Comparison of ENCODE assay signal across 8 mouse cellular contexts in the genomic region with DNA sequence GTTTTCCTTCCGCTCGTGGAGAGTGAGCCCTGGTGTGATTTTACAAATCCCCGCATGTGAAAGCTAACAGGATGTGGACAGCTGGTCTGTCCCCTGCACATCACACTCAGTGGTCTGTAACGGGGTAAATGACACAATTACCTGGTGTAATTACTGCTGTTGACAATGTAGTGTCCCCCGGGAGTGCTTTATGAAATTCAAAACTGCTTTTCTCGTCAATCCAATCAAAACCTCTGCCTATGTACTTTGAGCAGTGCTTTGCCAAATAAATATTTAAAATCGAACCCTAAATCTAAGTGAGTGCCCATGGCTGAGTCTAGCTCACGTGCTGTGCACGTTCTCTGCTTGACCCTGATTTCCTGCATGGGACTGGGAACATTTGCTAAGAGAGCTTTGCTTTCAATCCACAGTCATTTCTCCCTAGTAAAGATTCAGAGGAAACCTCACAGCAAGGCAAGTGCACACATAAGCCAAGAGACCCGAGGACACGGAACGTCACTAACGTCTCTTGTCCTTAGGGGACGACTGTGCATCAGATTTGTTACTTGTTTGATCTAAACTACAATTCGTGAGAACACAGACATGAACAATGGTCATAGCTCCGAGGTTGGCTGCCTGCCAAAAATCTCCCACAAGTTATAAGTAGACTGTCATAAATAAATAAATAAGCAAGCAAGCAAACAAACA.
DNase-seq lines count a peak whose midpoint lies in the region; ATAC-seq and TF ChIP-seq lines count a peak whose summit lies in the region.
"Had no signal": no experiment of that assay in that cellular context is flagged by ENCODE, and none has a peak within 500 bp of the region (broad histone marks: within the 10 kb centered on the region; RNA-seq: fewer than 3 reads in every experiment).

No protein-coding gene starts in this region.

- no peak for ATAC-seq in kidney, embryonic 16.5 days (ENCODE audit: low FRiP score, low TSS enrichment)
- ATAC-seq in midbrain, embryonic 12.5 days (ENCODE audit: low FRiP score, low read depth), result peak; percentile 66; the same call in 1 of the 2 replicates

- no peak overlapping the region for H3K4me3 ChIP-seq in kidney, adult 2 months (ENCODE audit: insufficient read depth, low read depth, low read length)
- H3K4me3 ChIP-seq in kidney, embryonic 16.5 days (ENCODE audit: low read length), result no peak overlapping the region
- H3K4me3 ChIP-seq in midbrain, embryonic 12.5 days, result no peak overlapping the region

- no peak overlapping the region for H3K27ac ChIP-seq in kidney, adult 2 months (ENCODE audit: insufficient read depth, low read depth, low read length)
- H3K27ac ChIP-seq in kidney, embryonic 16.5 days (ENCODE audit: low read length), result no peak overlapping the region
- H3K27ac ChIP-seq in midbrain, embryonic 12.5 days (replicated peaks), result peak overlapping the region; percentile 8; the same call in 1 of the 2 replicates

- H3K36me3 ChIP-seq in kidney, adult 2 months (ENCODE audit: control insufficient read depth, insufficient read depth, low read length), result no peaks in the 10 kb centered on the region
- H3K36me3 ChIP-seq in kidney, embryonic 16.5 days (ENCODE audit: insufficient read depth, low read length), result no peaks in the 10 kb centered on the region
- H3K36me3 ChIP-seq in midbrain, embryonic 12.5 days, result no peaks in the 10 kb centered on the region

- no peaks in the 10 kb centered on the region for H3K9me3 ChIP-seq in kidney, embryonic 16.5 days (ENCODE audit: low read length)
- H3K9me3 ChIP-seq in midbrain, embryonic 12.5 days, result no peaks in the 10 kb centered on the region

- H3K4me2 ChIP-seq in kidney, embryonic 16.5 days (replicated peaks; ENCODE audit: low read depth, low read length), result no peak overlapping the region
- no peak overlapping the region for H3K4me2 ChIP-seq in midbrain, embryonic 12.5 days (replicated peaks)

- no peak overlapping the region for H3K9ac ChIP-seq in kidney, embryonic 16.5 days (replicated peaks; ENCODE audit: low read length)
- H3K9ac ChIP-seq in midbrain, embryonic 12.5 days (replicated peaks), result no peak overlapping the region

- no peak for TF ChIP-seq POLR2A in kidney, adult 2 months (IDR thresholded peaks at IDR 0.05; ENCODE audit: low read depth, low read length)

- peak; percentile 3 for DNase-seq in kidney, adult 2 months
- peak; percentile 10 for DNase-seq in adrenal gland, postnatal 25 days
- peak; percentile 35 for DNase-seq in cerebellum, adult 9-11 months
- no peak for DNase-seq in ovary, adult 18-20 months (ENCODE audit: low spot score)
- DNase-seq in layer of hippocampus, adult 18-20 months (ENCODE audit: low spot score in 2 of 2), result no peak
- DNase-seq: thymus, postnatal 25 days had no signal

- WGBS in kidney, adult 2 months, result 24% methylated on average over 16 of the region's 16 CpGs
- 33% methylated on average over 16 of the region's 16 CpGs for WGBS in kidney, embryonic 16.5 days
- WGBS in midbrain, embryonic 12.5 days, result 60% methylated on average over 16 of the region's 16 CpGs

- TF ChIP-seq CTCF in kidney, adult 2 months (conservative IDR thresholded peaks at IDR 0.05; ENCODE audit: insufficient read depth, insufficient read length, low read depth, low read length), result no peak

- no peaks in the 10 kb centered on the region; the same call in 1 of the 2 replicates for H3K27me3 ChIP-seq in kidney, adult 2 months (replicated peaks; ENCODE audit: control insufficient read depth, insufficient read depth, low read length)
- no peaks in the 10 kb centered on the region for H3K27me3 ChIP-seq in kidney, embryonic 16.5 days (ENCODE audit: insufficient read depth, low read length)
- no peaks in the 10 kb centered on the region for H3K27me3 ChIP-seq in midbrain, embryonic 12.5 days

- H3K4me1 ChIP-seq in kidney, adult 2 months (ENCODE audit: control insufficient read depth, insufficient read depth, low read length), result 0 out of 2 replicates have a peak, but pooled peaks cover 3% of the 10 kb centered on the region
- H3K4me1 ChIP-seq in kidney, embryonic 16.5 days (ENCODE audit: insufficient read depth, low read length), result peaks cover 10% of the 10 kb centered on the region
- H3K4me1 ChIP-seq in midbrain, embryonic 12.5 days, result peaks cover 15% of the 10 kb centered on the region; the same call in 1 of the 2 replicates

Comparison
In these comparisons a context has a peak if more than half of its experiments do, and no peak if none do; other contexts are left out.
1. DNase-seq: peak in kidney, adult 2 months (single experiment), adrenal gland, postnatal 25 days (single experiment) and cerebellum, adult 9-11 months (single experiment); none in ovary, adult 18-20 months (single experiment) and layer of hippocampus, adult 18-20 months (0 of 2).